Mouse (Mus musculus): Measurements from ENCODE around the gene Vangl1.
A peak's percentile ranks its signal among the peaks of the same experiment; 100 is the strongest.

DNA sequence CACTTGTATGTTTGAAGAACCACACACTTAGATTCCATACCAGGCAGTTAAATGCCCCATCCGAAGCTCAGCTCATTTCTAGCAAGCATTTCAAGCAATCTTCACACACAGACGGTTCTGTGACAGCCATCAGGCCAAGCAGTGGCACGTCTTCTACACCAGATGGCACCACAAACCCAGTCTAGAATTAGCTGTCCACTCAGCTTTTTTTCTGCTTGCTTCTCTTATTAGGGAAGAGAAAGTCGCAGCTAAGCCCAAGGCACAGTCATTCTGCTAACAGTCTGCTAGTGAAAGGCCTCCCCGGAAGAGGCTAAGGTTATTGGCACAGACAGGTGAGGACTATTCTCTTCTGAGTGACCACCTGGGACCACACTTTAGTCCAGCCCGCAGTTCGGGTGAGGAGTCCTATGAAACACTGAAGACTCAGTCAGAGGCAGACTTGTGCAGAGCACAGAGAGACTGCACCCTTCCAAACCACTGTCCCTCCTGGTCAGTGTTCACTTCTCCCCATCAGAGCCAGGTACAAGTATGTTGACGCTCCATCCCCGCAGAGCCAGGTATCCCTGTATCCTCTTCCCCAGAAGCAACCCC is 45.0 kb upstream of the Vangl1 start:
- TF ChIP-seq POLR2A (IDR thresholded peaks at IDR 0.05; ENCODE audit: low read depth, low read length) (no peak), CTCF (conservative IDR thresholded peaks at IDR 0.05; ENCODE audit: insufficient read depth, insufficient read length, low read depth, low read length) (peak; percentile 85)

All from kidney, adult 2 months (tissue).